Mouse (Mus musculus): ENCODE results near the gene Thada. TPM values are rescaled to one million over a fixed set of nuclear protein-coding genes. Genes with fewer than 3 reads are reported as not detected.
A peak's percentile ranks its signal among the peaks of the same experiment; 100 is the strongest.

Gene Thada
- polyA plus RNA-seq, 1 experiment from 2014 or later, result 6.1 TPM

- H3K4me3 ChIP-seq, result no peak overlapping the region
- no peak for ATAC-seq (ENCODE audit: low FRiP score)
- H3K9me3 ChIP-seq, result no peaks in the 10 kb centered on the region
- H3K36me3 ChIP-seq, result peaks cover 13% of the 10 kb centered on the region
- WGBS, result 80% methylated on average over 2 of the region's 2 CpGs
- no peak overlapping the region for H3K9ac ChIP-seq
- no peak overlapping the region for H3K27ac ChIP-seq
- no peak overlapping the region for H3K4me2 ChIP-seq
- H3K27me3 ChIP-seq, result no peaks in the 10 kb centered on the region
- H3K4me1 ChIP-seq (replicated peaks), result peaks cover 5% of the 10 kb centered on the region; the same call in 1 of the 2 replicates
Measured at GRCm38 (mm10) chr17:84390026-84390425, 76.0 kb downstream of the Thada start.

GRCm38 (mm10) chr17:84386176-84386575 lies 79.8 kb downstream of the Thada start:
- Histone ChIP-seq H3K9ac (no peak overlapping the region), H3K36me3 (peaks cover 26% of the 10 kb centered on the region), H3K27me3 (no peaks in the 10 kb centered on the region), H3K4me2 (no peak overlapping the region), H3K4me1 (replicated peaks) (peaks cover 5% of the 10 kb centered on the region; the same call in 1 of the 2 replicates), H3K27ac (no peak overlapping the region), H3K4me3 (no peak overlapping the region), H3K9me3 (no peaks in the 10 kb centered on the region)
- ATAC-seq (ENCODE audit: low FRiP score), result no peak
- WGBS, result 92% methylated on average over 4 of the region's 4 CpGs

GRCm38 (mm10) chr17:84385696-84386095 lies 80.3 kb downstream of the Thada start:
- Histone ChIP-seq H3K27ac (no peak overlapping the region), H3K4me2 (no peak overlapping the region), H3K27me3 (no peaks in the 10 kb centered on the region), H3K9me3 (no peaks in the 10 kb centered on the region), H3K9ac (no peak overlapping the region), H3K36me3 (peaks cover 31% of the 10 kb centered on the region), H3K4me3 (no peak overlapping the region), H3K4me1 (replicated peaks) (peaks cover 5% of the 10 kb centered on the region; the same call in 1 of the 2 replicates)
- no peak for ATAC-seq (ENCODE audit: low FRiP score)
- WGBS, result 90% methylated on average over 6 of the region's 6 CpGs

- H3K4me3 ChIP-seq, result no peak overlapping the region
- H3K27me3 ChIP-seq, result no peaks in the 10 kb centered on the region
- peaks cover 38% of the 10 kb centered on the region for H3K36me3 ChIP-seq
- H3K27ac ChIP-seq, result no peak overlapping the region
- ATAC-seq (ENCODE audit: low FRiP score), result no peak
- no peaks in the 10 kb centered on the region for H3K9me3 ChIP-seq
- no peaks in the 10 kb centered on the region for H3K4me1 ChIP-seq (replicated peaks)
- H3K9ac ChIP-seq, result no peak overlapping the region
- H3K4me2 ChIP-seq, result no peak overlapping the region
Measured at GRCm38 (mm10) chr17:84384661-84385060, 81.3 kb downstream of the Thada start.

GRCm38 (mm10) chr17:84380340-84380739 lies 85.7 kb downstream of the Thada start:
- Histone ChIP-seq H3K27ac (no peak overlapping the region), H3K36me3 (peaks cover 31% of the 10 kb centered on the region), H3K4me1 (replicated peaks) (no peaks in the 10 kb centered on the region), H3K4me2 (no peak overlapping the region), H3K4me3 (no peak overlapping the region), H3K27me3 (no peaks in the 10 kb centered on the region), H3K9me3 (no peaks in the 10 kb centered on the region), H3K9ac (no peak overlapping the region)
- WGBS, result 98% methylated on average over 9 of the region's 9 CpGs
- no peak for ATAC-seq (ENCODE audit: low FRiP score)

- Histone ChIP-seq H3K9ac (no peak overlapping the region), H3K4me2 (no peak overlapping the region), H3K9me3 (no peaks in the 10 kb centered on the region), H3K4me3 (no peak overlapping the region), H3K27ac (no peak overlapping the region), H3K36me3 (peaks cover 12% of the 10 kb centered on the region), H3K27me3 (no peaks in the 10 kb centered on the region), H3K4me1 (replicated peaks) (0 out of 2 replicates have a peak, but pooled peaks cover 8% of the 10 kb centered on the region)
- 93% methylated on average over 4 of the region's 4 CpGs for WGBS
- ATAC-seq (ENCODE audit: low FRiP score), result no peak
Measured at GRCm38 (mm10) chr17:84376882-84377281, 89.1 kb downstream of the Thada start.

- Histone ChIP-seq H3K4me2 (no peak overlapping the region), H3K36me3 (no peaks in the 10 kb centered on the region; the same call in 1 of the 2 replicates), H3K9ac (no peak overlapping the region), H3K4me1 (replicated peaks) (peaks cover 25% of the 10 kb centered on the region; the same call in 1 of the 2 replicates), H3K27ac (no peak overlapping the region), H3K4me3 (no peak overlapping the region), H3K9me3 (no peaks in the 10 kb centered on the region), H3K27me3 (no peaks in the 10 kb centered on the region)
- ATAC-seq (ENCODE audit: low FRiP score), result no peak
- 91% methylated on average over 6 of the region's 6 CpGs for WGBS
Measured at GRCm38 (mm10) chr17:84372411-84373045, 93.5 kb downstream of the Thada start.

- WGBS, result 84% methylated on average over 5 of the region's 5 CpGs
- no peak overlapping the region for H3K4me2 ChIP-seq
- H3K36me3 ChIP-seq, result no peaks in the 10 kb centered on the region
- no peaks in the 10 kb centered on the region for H3K9me3 ChIP-seq
- peaks cover 33% of the 10 kb centered on the region for H3K4me1 ChIP-seq (replicated peaks)
- H3K9ac ChIP-seq, result no peak overlapping the region
- no peak for ATAC-seq (ENCODE audit: low FRiP score)
- no peak overlapping the region for H3K4me3 ChIP-seq
- H3K27me3 ChIP-seq, result no peaks in the 10 kb centered on the region
- H3K27ac ChIP-seq, result no peak overlapping the region
Measured at GRCm38 (mm10) chr17:84370385-84370784, 95.6 kb downstream of the Thada start.

- no peak overlapping the region for H3K9ac ChIP-seq
- no peaks in the 10 kb centered on the region for H3K27me3 ChIP-seq
- no peak overlapping the region for H3K4me2 ChIP-seq
- peaks cover 39% of the 10 kb centered on the region for H3K4me1 ChIP-seq (replicated peaks)
- H3K9me3 ChIP-seq, result no peaks in the 10 kb centered on the region
- no peak overlapping the region for H3K4me3 ChIP-seq
- 0 out of 2 replicates have a peak overlapping the region, but pooled peaks have one; percentile 31 for H3K27ac ChIP-seq
- no peaks in the 10 kb centered on the region for H3K36me3 ChIP-seq
- ATAC-seq (ENCODE audit: low FRiP score), result no peak
- 83% methylated on average over 3 of the region's 3 CpGs for WGBS
Measured at GRCm38 (mm10) chr17:84369769-84370168, 96.2 kb downstream of the Thada start.

- 76% methylated on average over 11 of the region's 11 CpGs for WGBS
- H3K4me1 ChIP-seq (replicated peaks), result peaks cover 48% of the 10 kb centered on the region
- peak overlapping the region; percentile 58 for H3K27ac ChIP-seq
- no peak; the same call in 1 of the 2 replicates for ATAC-seq (ENCODE audit: low FRiP score)
- H3K9me3 ChIP-seq, result no peaks in the 10 kb centered on the region
- H3K4me3 ChIP-seq, result no peak overlapping the region
- H3K4me2 ChIP-seq, result no peak overlapping the region
- H3K9ac ChIP-seq, result no peak overlapping the region
- no peaks in the 10 kb centered on the region for H3K27me3 ChIP-seq
- no peaks in the 10 kb centered on the region for H3K36me3 ChIP-seq
Measured at GRCm38 (mm10) chr17:84368213-84369014, 97.6 kb downstream of the Thada start.

- H3K4me2 ChIP-seq, result no peak overlapping the region
- H3K36me3 ChIP-seq, result no peaks in the 10 kb centered on the region; the same call in 1 of the 2 replicates
- H3K4me1 ChIP-seq (replicated peaks), result peaks cover 52% of the 10 kb centered on the region
- no peaks in the 10 kb centered on the region for H3K27me3 ChIP-seq
- H3K4me3 ChIP-seq, result no peak overlapping the region
- ATAC-seq (ENCODE audit: low FRiP score), result no peak
- peak overlapping the region; percentile 69 for H3K27ac ChIP-seq
- H3K9me3 ChIP-seq, result no peaks in the 10 kb centered on the region
- 0 out of 2 replicates have a peak overlapping the region, but pooled peaks have one; percentile 0 for H3K9ac ChIP-seq
- WGBS, result 69% methylated on average over 3 of the region's 3 CpGs
Measured at GRCm38 (mm10) chr17:84367663-84368062, 98.3 kb downstream of the Thada start.

GRCm38 (mm10) chr17:84365791-84366301 lies 100.2 kb downstream of the Thada start:
- no peaks in the 10 kb centered on the region for H3K27me3 ChIP-seq
- no peak overlapping the region for H3K4me3 ChIP-seq
- peak; percentile 61; the same call in 1 of the 2 replicates for ATAC-seq (ENCODE audit: low FRiP score)
- H3K4me1 ChIP-seq (replicated peaks), result peaks cover 50% of the 10 kb centered on the region
- WGBS, result 50% methylated on average over 6 of the region's 6 CpGs
- no peak overlapping the region for H3K4me2 ChIP-seq
- H3K9ac ChIP-seq, result no peak overlapping the region
- peak overlapping the region; percentile 66 for H3K27ac ChIP-seq
- no peaks in the 10 kb centered on the region; the same call in 1 of the 2 replicates for H3K36me3 ChIP-seq
- H3K9me3 ChIP-seq, result no peaks in the 10 kb centered on the region

All from hindbrain, embryonic 13.5 days (tissue).